Mouse (Mus musculus) CH12.LX (cell line): ENCODE results near the gene Dgkd. TPM values are rescaled to one million over a fixed set of nuclear protein-coding genes. Genes with fewer than 3 reads are reported as not detected.
A peak's percentile ranks its signal among the peaks of the same experiment; 100 is the strongest.

Source experiments
- DNase-seq: peaks from one replicate; pipeline ENCODE4 v3.0.0-alpha.2; 2013; ENCODE audit errors: extremely low read depth
- H3K27ac ChIP-seq: 2 replicates; pipeline ENCODE4 v1.5.1; 2012; ENCODE audit warnings: low read depth, mild to moderate bottlenecking, control low read depth, moderate library complexity; ENCODE audit not compliant: insufficient read depth
- H3K27me3 ChIP-seq: replicated peaks from 2 replicates; pipeline ENCODE3; 2012; ENCODE audit warnings: inconsistent platforms
- H3K36me3 ChIP-seq, 2 experiments: replicated peaks in 1 of 2; 2 replicates each; pipeline versions ENCODE3 to v1.6.1; 2012; ENCODE audit warnings: inconsistent platforms in 1 of 2, low read length in 1 of 2, mild to moderate bottlenecking in 1 of 2, mixed read lengths in 1 of 2, moderate library complexity in 1 of 2; ENCODE audit not compliant: control insufficient read depth in 1 of 2, insufficient read depth in 1 of 2
- H3K4me1 ChIP-seq, 2 experiments: 2 replicates each; pipeline ENCODE4 v1.6.1; 2012; ENCODE audit warnings: inconsistent platforms in 1 of 2, moderate library complexity in 1 of 2; ENCODE audit not compliant: insufficient read depth in 2 of 2, control insufficient read depth in 1 of 2
- H3K4me2 ChIP-seq: 2 replicates; pipeline ENCODE4 v1.6.1; 2012; ENCODE audit warnings: low read depth, mild to moderate bottlenecking, control low read depth; ENCODE audit not compliant: poor library complexity, insufficient read depth, severe bottlenecking
- H3K4me3 ChIP-seq, 3 experiments: fragments of 150-350 bp in 1 of 3; sonication (generic) in 1 of 3; replicated peaks in 1 of 3; 2 replicates each; pipeline versions ENCODE3 to v1.5.1; 2011 to 2012; ENCODE audit warnings: low read depth in 2 of 3, low read length in 2 of 3, mild to moderate bottlenecking in 2 of 3, moderate library complexity in 2 of 3, control low read depth in 1 of 3, improper control_type of control experiment in 1 of 3, inconsistent platforms in 1 of 3, mixed read lengths in 1 of 3; ENCODE audit not compliant: poor library complexity in 1 of 3
- H3K79me2 ChIP-seq: replicated peaks from 2 replicates; pipeline ENCODE4 v1.6.1; 2012; ENCODE audit warnings: mild to moderate bottlenecking, moderate library complexity; ENCODE audit not compliant: control insufficient read depth, poor library complexity, insufficient read depth, severe bottlenecking; ENCODE audit errors: extremely low read depth
- H3K9ac ChIP-seq: 2 replicates; pipeline ENCODE4 v1.6.1; 2012; ENCODE audit warnings: low read depth, mild to moderate bottlenecking, control low read depth, moderate library complexity; ENCODE audit not compliant: insufficient read depth
- H3K9me3 ChIP-seq: replicated peaks from 2 replicates; pipeline ENCODE3; 2012; ENCODE audit warnings: low read length, inconsistent platforms, mixed read lengths
- BHLHE40 ChIP-seq: IDR thresholded peaks from 2 replicates; pipeline ENCODE4 v1.6.1; 2011; ENCODE audit warnings: mild to moderate bottlenecking, low read depth, low read length, improper control_type of control experiment
- CHD1 ChIP-seq: IDR thresholded peaks from 2 replicates; pipeline ENCODE4 v1.6.1; 2012; ENCODE audit warnings: low read depth, low read length, improper control_type of control experiment, inconsistent platforms
- CHD2 ChIP-seq: IDR thresholded peaks from 2 replicates; pipeline ENCODE4 v1.6.1; 2011; ENCODE audit warnings: low read length, improper control_type of control experiment
- CTCF ChIP-seq, 2 experiments: IDR thresholded peaks in 1 of 2; conservative IDR thresholded peaks in 1 of 2; 2 replicates each; pipeline ENCODE4 v1.5.1; 2011 to 2012; ENCODE audit warnings: low read depth in 2 of 2, low read length in 2 of 2, improper control_type of control experiment in 1 of 2, inconsistent platforms in 1 of 2, mild to moderate bottlenecking in 1 of 2, moderate library complexity in 1 of 2
- ELF1 ChIP-seq: IDR thresholded peaks from 2 replicates; pipeline ENCODE4 v1.6.1; 2014; ENCODE audit warnings: low read depth, mild to moderate bottlenecking, inconsistent platforms, low read length, improper control_type of control experiment
- EP300 ChIP-seq: IDR thresholded peaks from 2 replicates; pipeline ENCODE4 v1.6.1; 2011; ENCODE audit warnings: low read length, improper control_type of control experiment
- GABPA ChIP-seq: IDR thresholded peaks from 2 replicates; pipeline ENCODE4 v1.6.1; 2012; ENCODE audit warnings: low read depth, low read length, improper control_type of control experiment, inconsistent platforms; ENCODE audit not compliant: insufficient replicate concordance
- IRF4 ChIP-seq: IDR thresholded peaks from 2 replicates; pipeline ENCODE4 v1.6.1; 2014; ENCODE audit warnings: low read depth, mild to moderate bottlenecking, inconsistent platforms, low read length, improper control_type of control experiment
- MAFK ChIP-seq: IDR thresholded peaks from 2 replicates; pipeline ENCODE4 v1.6.1; 2011; ENCODE audit warnings: low read length, improper control_type of control experiment; ENCODE audit not compliant: insufficient replicate concordance
- MEF2A ChIP-seq: IDR thresholded peaks from 2 replicates; pipeline ENCODE4 v1.6.1; 2014; ENCODE audit warnings: low read depth, mild to moderate bottlenecking, inconsistent platforms, low read length, improper control_type of control experiment, borderline replicate concordance
- MXI1 ChIP-seq: IDR thresholded peaks from 2 replicates; pipeline ENCODE4 v1.6.1; 2011; ENCODE audit warnings: mild to moderate bottlenecking, low read depth, low read length, improper control_type of control experiment
- MYC ChIP-seq: IDR thresholded peaks from 2 replicates; pipeline ENCODE4 v1.6.1; 2011; ENCODE audit warnings: low read depth, mild to moderate bottlenecking, improper control_type of control experiment, low read length
- POLR2AphosphoS2 ChIP-seq: IDR thresholded peaks from 2 replicates; pipeline ENCODE4 v1.6.1; 2011; ENCODE audit warnings: low read depth, low read length, improper control_type of control experiment
- RAD21 ChIP-seq: IDR thresholded peaks from 2 replicates; pipeline ENCODE4 v1.6.1; 2011; ENCODE audit warnings: low read depth, mild to moderate bottlenecking, low read length, improper control_type of control experiment, moderate library complexity
- SIN3A ChIP-seq: IDR thresholded peaks from 2 replicates; pipeline ENCODE4 v1.6.1; 2012; ENCODE audit warnings: low read length, improper control_type of control experiment, inconsistent platforms
- USF1 ChIP-seq: IDR thresholded peaks from 2 replicates; pipeline ENCODE4 v1.6.1; 2014; ENCODE audit warnings: low read depth, mild to moderate bottlenecking, inconsistent platforms, low read length, improper control_type of control experiment
- USF2 ChIP-seq: conservative IDR thresholded peaks from 2 replicates; pipeline ENCODE4 v1.6.1; 2011; ENCODE audit warnings: low read depth, low read length, improper control_type of control experiment
- ZKSCAN1 ChIP-seq: IDR thresholded peaks from 2 replicates; pipeline ENCODE4 v1.6.1; 2012; ENCODE audit warnings: low read depth, inconsistent platforms, low read length, improper control_type of control experiment, borderline replicate concordance
- ZNF384 ChIP-seq: IDR thresholded peaks from 2 replicates; pipeline ENCODE4 v1.6.1; 2012; ENCODE audit warnings: low read depth, low read length, improper control_type of control experiment, inconsistent platforms
- dilution Hi-C: fragments of 300-500 bp; cut with MboI; formaldehyde crosslinking; loops from 2 replicates; pipeline ENCODE4 v1.14.3; 2020; ENCODE audit warnings: low sequenced_read_pairs; ENCODE audit not compliant: extremely low pct_unique_long_range_greater_than_20kb, extremely low pct_ligation_motif_present
- in situ Hi-C: fragments of 300-500 bp; cut with MboI; formaldehyde crosslinking; loops from 3 replicates; pipeline ENCODE4 v1.14.3; 2019; ENCODE audit warnings: low sequenced_read_pairs, low pct_ligation_motif_present, low pct_unique_long_range_greater_than_20kb, mixed read lengths
- polyA plus RNA-seq: library from polyadenylated mRNA; unstranded; fragments of >175 nt; gene quantifications from 2 replicates; pipeline ENCODE4 v1.2.1, GENCODE M21; 2012; ENCODE audit warnings: low read depth; ENCODE audit not compliant: insufficient read length
- total RNA-seq, 2 experiments: library from RNA; depleted of rRNA; stranded (reverse); fragments of 300-350 nt in 1 of 2; fragments of >200 nt in 1 of 2; gene quantifications; 2 replicates each; pipeline ENCODE4 v1.2.3; 2012 to 2014

Dgkd gene
- total and polyA plus RNA-seq, 3 experiments = 57.5 to 89.9 (median 73.8) TPM

GRCm38 (mm10) chr1:87879494-87880325 is 26.6 kb downstream of the Dgkd start:
- H3K4me1 ChIP-seq = peaks cover 48 to 72% of the 10 kb centered on the region in 2 experiments
- in situ Hi-C loops (no loop called here), dilution Hi-C loops (no loop called here)
- peaks cover 12 to 54% of the 10 kb centered on the region in 2 experiments for H3K36me3 ChIP-seq
- H3K4me3 ChIP-seq = no peak overlapping the region
- H3K79me2 ChIP-seq = peaks cover 81% of the 10 kb centered on the region
- 0 out of 2 replicates have a peak overlapping the region, but pooled peaks have one; percentile 13 for H3K9ac ChIP-seq
- H3K27ac ChIP-seq = peak overlapping the region; percentile 74
- DNase-seq = no peak
- H3K4me2 ChIP-seq = peak overlapping the region; percentile 21
- no peaks in the 10 kb centered on the region for H3K27me3 ChIP-seq
- TF ChIP-seq MAFK (no peak), ZNF384 (peak; percentile 42; the same call in 1 of the 2 replicates), EP300 (peak; percentile 56; the same call in 1 of the 2 replicates), ELF1 (0 out of 2 replicates have a peak, but pooled peaks have one; percentile 22), USF1 (no peak), IRF4 (peak; percentile 72; the same call in 1 of the 2 replicates), CHD1 (no peak), POLR2AphosphoS2 (no peak), MEF2A (no peak), ZKSCAN1 (no peak), BHLHE40 (peak; percentile 50; the same call in 1 of the 2 replicates)
- H3K9me3 ChIP-seq = no peaks in the 10 kb centered on the region

DNA sequence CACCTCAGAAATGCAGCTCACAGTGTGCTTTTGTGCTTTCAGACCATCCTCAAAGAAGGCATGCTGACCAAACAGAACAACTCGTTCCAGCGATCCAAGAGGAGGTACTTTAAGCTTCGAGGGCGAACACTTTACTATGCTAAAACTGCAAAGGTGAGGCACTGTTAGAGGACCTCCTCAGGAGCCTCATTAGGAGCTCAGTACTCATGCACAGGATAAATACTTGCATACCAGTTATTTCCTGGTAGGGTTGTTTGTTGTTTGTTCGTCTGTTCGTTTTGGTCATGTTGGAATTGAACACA is 27.2 kb downstream of the Dgkd start:
- Histone ChIP-seq H3K4me2 (peak overlapping the region; percentile 21; the same call in 1 of the 2 replicates), H3K27ac (peak overlapping the region; percentile 74), H3K9me3 (no peaks in the 10 kb centered on the region), H3K4me3 (no peak overlapping the region), H3K27me3 (no peaks in the 10 kb centered on the region), H3K9ac (0 out of 2 replicates have a peak overlapping the region, but pooled peaks have one; percentile 13), H3K4me1 (peaks cover 45 to 68% of the 10 kb centered on the region in 2 experiments), H3K36me3 (peaks cover 12 to 60% of the 10 kb centered on the region in 2 experiments), H3K79me2 (peaks cover 76% of the 10 kb centered on the region)
- TF ChIP-seq MAFK (no peak), CTCF (conservative IDR thresholded peaks at IDR 0.05 in 1 of 2, IDR thresholded peaks at IDR 0.05 in 1 of 2; ENCODE audit: low read depth in 2 of 2, low read length in 2 of 2) (no peak), USF2 (no peak), MYC (no peak), RAD21 (no peak), SIN3A (no peak), USF1 (no peak), GABPA (no peak), MXI1 (no peak), CHD2 (no peak), POLR2AphosphoS2 (no peak), ZKSCAN1 (no peak)
- in situ Hi-C loops = no loop called here
- no peak for DNase-seq
- dilution Hi-C loops = no loop called here
